Mouse (Mus musculus): ENCODE results near the gene Idua.

DNA sequence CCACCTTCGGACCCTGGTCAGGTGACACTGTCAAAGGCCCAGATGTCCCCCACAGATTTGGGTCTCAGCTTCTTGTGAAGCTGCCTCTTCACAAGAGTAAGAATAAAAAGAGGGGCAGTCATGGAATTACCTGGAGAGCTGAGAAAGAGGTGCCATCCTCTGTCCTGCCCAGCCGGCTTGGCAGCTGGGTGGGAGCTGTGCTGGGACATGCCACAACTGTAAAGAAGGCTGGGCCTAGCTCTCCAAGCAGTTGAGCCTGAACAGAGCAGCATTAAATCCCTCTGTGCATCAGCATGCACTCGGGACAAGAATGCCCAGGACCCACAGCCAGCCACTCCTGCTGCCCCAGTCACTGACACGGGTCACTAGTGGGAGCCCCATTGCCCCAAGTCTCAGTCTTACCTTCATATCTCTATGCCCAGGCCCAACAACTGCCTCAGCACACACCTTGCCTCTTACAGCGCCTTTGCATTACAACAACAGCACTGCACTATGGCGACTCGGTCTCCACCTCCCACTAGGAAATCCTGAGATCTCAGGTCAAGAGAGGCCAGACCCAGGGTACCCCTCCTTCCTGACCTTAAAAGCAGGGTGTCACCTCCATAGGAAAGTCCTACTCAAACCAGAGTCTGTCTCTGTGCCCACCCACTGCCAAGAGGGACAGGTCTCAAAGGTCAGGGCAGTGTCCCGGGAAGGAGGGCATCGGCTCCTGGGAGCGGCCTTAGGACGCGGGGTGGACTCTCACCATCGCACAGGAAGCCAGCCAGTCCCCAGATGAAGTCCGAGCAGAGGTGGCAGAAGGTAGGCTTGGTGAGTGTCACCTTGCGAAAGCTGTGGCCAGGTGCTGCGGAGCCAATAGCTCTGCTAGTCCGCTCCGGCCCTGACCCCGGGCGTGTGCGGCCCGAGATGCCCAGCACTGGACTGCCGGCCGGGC, at the start of gene Idua:
- TF ChIP-seq GATA1 (IDR thresholded peaks at IDR 0.05; ENCODE audit: low read length) (no peak), TAL1 (IDR thresholded peaks at IDR 0.05; ENCODE audit: low read length) (no peak)
